Mouse (Mus musculus): Measurements from ENCODE around the gene Pak3.
A peak's percentile ranks its signal among the peaks of the same experiment; 100 is the strongest.
"Not testable (repeated sequence)": the region's sequence is repeated elsewhere in the genome, so short reads cannot be mapped to it uniquely, and the experiment has no call there.

Pak3 gene

GRCm38 (mm10) chrX:143518168-143518901 lies at the start of gene Pak3:
Gene Pak3 (plus strand): TSS chrX:143518591.
- no peak for DNase-seq (ENCODE audit: low spot score)

- peak; percentile 100 for DNase-seq (ENCODE audit: low spot score)
These were observed 35.5 kb upstream of the Pak3 start for GRCm38 (mm10) chrX:143482866-143483265.

- no peak for DNase-seq (ENCODE audit: low spot score)
These were observed 17.2 kb upstream of the Pak3 start for GRCm38 (mm10) chrX:143501053-143501695.

GRCm38 (mm10) chrX:143501776-143502365 lies 16.5 kb upstream of the Pak3 start:
- no peak for DNase-seq (ENCODE audit: low spot score)

- no peak for DNase-seq (ENCODE audit: low spot score)
These were observed 526 bp downstream of the Pak3 start for GRCm38 (mm10) chrX:143518917-143519316.

GRCm38 (mm10) chrX:143519454-143519853 lies 1.1 kb downstream of the Pak3 start:
- DNase-seq (ENCODE audit: low spot score) = not testable (repeated sequence)

- DNase-seq (ENCODE audit: low spot score) = no peak
These were observed 1.8 kb downstream of the Pak3 start for GRCm38 (mm10) chrX:143520195-143520594.

GRCm38 (mm10) chrX:143532331-143532730 lies 13.9 kb downstream of the Pak3 start:
- DNase-seq (ENCODE audit: low spot score) = no peak

- no peak for DNase-seq (ENCODE audit: low spot score)
These were observed 15.2 kb downstream of the Pak3 start for GRCm38 (mm10) chrX:143533574-143533973.

- DNase-seq (ENCODE audit: low spot score) = no peak
These were observed 24.4 kb downstream of the Pak3 start for GRCm38 (mm10) chrX:143542756-143543155.

GRCm38 (mm10) chrX:143543186-143543793 lies 24.9 kb downstream of the Pak3 start:
- no peak for DNase-seq (ENCODE audit: low spot score)

GRCm38 (mm10) chrX:143573691-143574090 lies 55.3 kb downstream of the Pak3 start:
- DNase-seq (ENCODE audit: low spot score) = no peak

GRCm38 (mm10) chrX:143579925-143580324 lies 61.5 kb downstream of the Pak3 start:
- DNase-seq (ENCODE audit: low spot score) = no peak

- DNase-seq (ENCODE audit: low spot score) = no peak
These were observed 62.1 kb downstream of the Pak3 start for GRCm38 (mm10) chrX:143580458-143580959.

GRCm38 (mm10) chrX:143606877-143607449 lies 88.6 kb downstream of the Pak3 start:
- no peak for DNase-seq (ENCODE audit: low spot score)

- DNase-seq (ENCODE audit: low spot score) = no peak
These were observed 100.3 kb downstream of the Pak3 start for GRCm38 (mm10) chrX:143618734-143619133.

GRCm38 (mm10) chrX:143627767-143628166 lies 109.4 kb downstream of the Pak3 start:
- DNase-seq (ENCODE audit: low spot score) = no peak

- no peak for DNase-seq (ENCODE audit: low spot score)
These were observed 125.5 kb downstream of the Pak3 start for GRCm38 (mm10) chrX:143643936-143644335.

GRCm38 (mm10) chrX:143644807-143645206 lies 126.4 kb downstream of the Pak3 start:
- no peak for DNase-seq (ENCODE audit: low spot score)

GRCm38 (mm10) chrX:143654308-143655176 lies 136.2 kb downstream of the Pak3 start:
- DNase-seq (ENCODE audit: low spot score) = no peak

GRCm38 (mm10) chrX:143655177-143655492 lies 136.7 kb downstream of the Pak3 start:
- DNase-seq (ENCODE audit: low spot score) = no peak

Measured in yolk sac, embryonic 10.5 days (tissue).